Mouse (Mus musculus): Measurements from ENCODE around the gene E2f1. TPM values are rescaled to one million over a fixed set of nuclear protein-coding genes. Genes with fewer than 3 reads are reported as not detected.

E2f1 gene
- total RNA-seq, 1 experiment from 2014 or later = 13.2 TPM

DNA sequence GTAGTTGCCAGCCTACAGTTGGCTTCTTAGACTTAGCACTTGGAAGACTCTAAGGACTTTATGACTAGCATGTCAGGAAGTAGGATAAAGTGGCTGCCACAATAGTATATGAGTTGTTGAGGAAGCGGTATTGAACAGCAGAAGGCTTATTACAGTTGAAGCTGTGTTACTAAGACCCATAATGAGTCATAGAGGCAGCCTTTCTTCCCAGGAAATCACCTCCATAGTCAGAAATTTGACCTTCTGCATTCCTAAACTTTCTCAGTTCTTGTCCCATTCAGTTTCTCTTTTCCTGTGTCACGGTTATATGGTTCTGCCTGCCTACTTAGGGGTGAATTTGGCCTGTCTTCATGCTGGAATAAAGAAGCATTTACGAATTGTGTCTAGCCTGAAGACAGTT, 52.7 kb downstream of the E2f1 start:
- no peak for ATAC-seq (replicated peaks; ENCODE audit: low read depth, poor library complexity, severe bottlenecking)

DNA sequence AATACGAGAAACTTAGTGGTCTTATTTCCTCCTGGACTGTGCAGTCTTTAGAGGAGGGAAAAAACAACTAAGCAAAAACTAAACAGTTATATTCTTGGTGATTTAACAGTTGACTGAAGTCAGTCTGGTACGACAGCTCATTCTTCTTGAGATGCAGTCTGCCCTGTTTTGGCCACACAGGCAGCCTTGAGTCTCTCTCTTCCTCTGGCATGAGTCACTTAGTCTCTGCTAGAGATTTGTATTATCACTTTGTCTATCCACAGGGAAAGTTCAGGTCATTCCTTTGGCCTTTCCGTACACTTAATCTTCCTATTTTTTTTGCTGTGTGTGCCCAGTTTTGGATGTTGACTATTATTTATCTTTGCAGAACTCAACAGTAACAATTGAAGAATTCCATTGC, 59.6 kb downstream of the E2f1 start:
- no peak for ATAC-seq (replicated peaks; ENCODE audit: low read depth, poor library complexity, severe bottlenecking)

Other genes with a start within 250 kb of the E2f1 start
- gene Cdk5rap1, start 196.9 kb downstream of the E2f1 start, total RNA-seq (2017) = 16.8 and 17.7 TPM in 2 replicates
- not detected in 2 replicates for gene Snta1, start 161.8 kb downstream of the E2f1 start, total RNA-seq (2017)
- gene Cbfa2t2, start 133.4 kb downstream of the E2f1 start, total RNA-seq (2017) = 16.2 and 23.8 TPM in 2 replicates
- not detected in 2 replicates for gene 1700003F12Rik, start 22.8 kb downstream of the E2f1 start, total RNA-seq (2017)
- gene Actl10, start 18.1 kb downstream of the E2f1 start, total RNA-seq (2017) = not detected in 2 replicates
- 0.15 and 0.64 TPM in 2 replicates for gene Necab3, start 11.0 kb downstream of the E2f1 start, total RNA-seq (2017)
- 14.2 and 18.2 TPM in 2 replicates for gene Pxmp4, start 33.8 kb upstream of the E2f1 start, total RNA-seq (2017)
- 0.34 and 0.87 TPM in 2 replicates for gene Zfp341, start 43.4 kb upstream of the E2f1 start, total RNA-seq (2017)
- gene 4930519P11Rik, start 43.5 kb upstream of the E2f1 start, total RNA-seq (2017) = not detected in 2 replicates
- 99.8 and 109 TPM in 2 replicates for gene Chmp4b, start 81.8 kb upstream of the E2f1 start, total RNA-seq (2017)
- not detected in 2 replicates for gene Gm14214, start 200.1 kb upstream of the E2f1 start, total RNA-seq (2017)
- 196 and 236 TPM in 2 replicates for gene Raly, start 221.2 kb upstream of the E2f1 start, total RNA-seq (2017)
- gene a, start 221.5 kb upstream of the E2f1 start, total RNA-seq (2017) = not detected in 2 replicates

All from common myeloid progenitor, adult 5-6 weeks (primary cell).